Mouse (Mus musculus): ENCODE data around the gene Gstm2. TPM values are rescaled to one million over a fixed set of nuclear protein-coding genes. Genes with fewer than 3 reads are reported as not detected.
"Not testable (repeated sequence)": the region's sequence is repeated elsewhere in the genome, so short reads cannot be mapped to it uniquely, and the experiment has no call there.

Gstm2 gene
- polyA plus RNA-seq, 1 experiment from 2014 or later, result 18.5 TPM

DNA sequence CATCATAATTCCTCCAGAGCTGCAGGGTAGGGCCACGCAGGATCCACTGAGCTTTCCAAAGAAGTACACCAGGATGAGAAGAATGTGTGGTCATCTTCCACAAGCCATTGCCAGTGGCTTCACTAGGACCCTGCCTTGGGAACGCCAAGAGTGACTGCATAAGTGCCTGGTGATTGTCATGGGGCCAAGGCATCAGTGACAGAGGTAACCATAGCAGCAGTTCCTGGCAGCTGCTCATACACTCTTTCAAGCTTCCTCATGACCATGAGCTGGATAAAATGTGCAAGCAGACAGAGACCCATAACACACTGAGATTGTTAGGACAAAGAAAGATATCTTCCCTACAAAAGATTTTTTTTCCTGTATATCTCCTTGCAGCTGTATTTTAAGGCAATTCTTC lies 24.0 kb upstream of the Gstm2 start:
- 81% methylated on average over 2 of the region's 2 CpGs for WGBS
- DNase-seq (ENCODE audit: low spot score) (no peak), ATAC-seq (ENCODE audit: insufficient read depth, low FRiP score, low TSS enrichment) (no peak)
- Histone ChIP-seq H3K4me3 (ENCODE audit: low read depth, low read length) (no peak overlapping the region), H3K9ac (ENCODE audit: low read length) (no peak overlapping the region), H3K36me3 (ENCODE audit: control insufficient read depth, insufficient read depth, low read length) (no peaks in the 10 kb centered on the region), H3K27me3 (ENCODE audit: control insufficient read depth, insufficient read depth, low read length) (no peaks in the 10 kb centered on the region), H3K4me1 (ENCODE audit: control insufficient read depth, insufficient read depth, low read length) (no peaks in the 10 kb centered on the region), H3K27ac (ENCODE audit: low read depth, low read length) (no peak overlapping the region), H3K9me3 (ENCODE audit: control insufficient read depth, low read length) (no peaks in the 10 kb centered on the region), H3K4me2 (ENCODE audit: low read depth) (no peak overlapping the region)

- Histone ChIP-seq H3K9me3 (ENCODE audit: control insufficient read depth, low read length) (no peaks in the 10 kb centered on the region), H3K4me1 (ENCODE audit: control insufficient read depth, insufficient read depth, low read length) (no peaks in the 10 kb centered on the region), H3K9ac (ENCODE audit: low read length) (no peak overlapping the region), H3K36me3 (ENCODE audit: control insufficient read depth, insufficient read depth, low read length) (no peaks in the 10 kb centered on the region), H3K27me3 (ENCODE audit: control insufficient read depth, insufficient read depth, low read length) (no peaks in the 10 kb centered on the region), H3K27ac (ENCODE audit: low read depth, low read length) (no peak overlapping the region), H3K4me2 (ENCODE audit: low read depth) (no peak overlapping the region), H3K4me3 (ENCODE audit: low read depth, low read length) (no peak overlapping the region)
- DNase-seq (ENCODE audit: low spot score) (no peak), ATAC-seq (ENCODE audit: insufficient read depth, low FRiP score, low TSS enrichment) (no peak)
- 86% methylated on average over 8 of the region's 8 CpGs for WGBS
Measured at GRCm38 (mm10) chr3:108002021-108002420, 15.8 kb upstream of the Gstm2 start.

DNA sequence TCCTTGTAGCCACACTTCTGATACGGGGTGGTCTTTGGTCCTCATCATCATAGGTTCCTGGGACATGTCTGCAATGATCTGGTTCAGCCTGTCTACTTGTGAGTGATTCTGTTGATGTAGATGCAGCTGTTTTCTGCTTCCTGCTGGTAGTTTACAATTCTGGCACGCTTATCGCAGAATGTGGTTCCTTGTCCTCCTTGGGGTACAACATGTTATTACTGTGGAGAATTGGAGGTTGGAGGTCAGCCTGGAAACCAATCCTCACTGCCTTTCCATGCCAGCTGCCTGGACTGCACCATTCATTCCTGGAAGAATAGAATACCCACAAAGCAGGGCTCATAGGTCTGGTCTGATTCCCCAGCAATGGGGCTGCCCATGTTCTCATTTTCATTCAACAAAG lies 13.2 kb upstream of the Gstm2 start:
- Histone ChIP-seq H3K27me3 (ENCODE audit: control insufficient read depth, insufficient read depth, low read length) (no peaks in the 10 kb centered on the region), H3K27ac (ENCODE audit: low read depth, low read length) (no peak overlapping the region), H3K4me3 (ENCODE audit: low read depth, low read length) (no peak overlapping the region), H3K36me3 (ENCODE audit: control insufficient read depth, insufficient read depth, low read length) (no peaks in the 10 kb centered on the region), H3K9me3 (ENCODE audit: control insufficient read depth, low read length) (no peaks in the 10 kb centered on the region), H3K9ac (ENCODE audit: low read length) (no peak overlapping the region), H3K4me2 (ENCODE audit: low read depth) (no peak overlapping the region), H3K4me1 (ENCODE audit: control insufficient read depth, insufficient read depth, low read length) (no peaks in the 10 kb centered on the region)
- 86% methylated on average over 3 of the region's 3 CpGs for WGBS
- ATAC-seq (ENCODE audit: insufficient read depth, low FRiP score, low TSS enrichment) (no peak), DNase-seq (ENCODE audit: low spot score) (no peak)

GRCm38 (mm10) chr3:107998591-107998990 lies 12.3 kb upstream of the Gstm2 start:
- no peak overlapping the region for H3K27ac ChIP-seq (ENCODE audit: low read depth, low read length)
- H3K4me3 ChIP-seq (ENCODE audit: low read depth, low read length), result no peak overlapping the region
- H3K4me2 ChIP-seq (ENCODE audit: low read depth), result no peak overlapping the region
- H3K36me3 ChIP-seq (ENCODE audit: control insufficient read depth, insufficient read depth, low read length), result no peaks in the 10 kb centered on the region
- no peaks in the 10 kb centered on the region for H3K4me1 ChIP-seq (ENCODE audit: control insufficient read depth, insufficient read depth, low read length)
- no peak overlapping the region for H3K9ac ChIP-seq (ENCODE audit: low read length)
- no peak for DNase-seq (ENCODE audit: low spot score)
- WGBS, result 86% methylated on average over 3 of the region's 3 CpGs
- H3K9me3 ChIP-seq (ENCODE audit: control insufficient read depth, low read length), result no peaks in the 10 kb centered on the region
- no peak for ATAC-seq (ENCODE audit: insufficient read depth, low FRiP score, low TSS enrichment)
- H3K27me3 ChIP-seq (ENCODE audit: control insufficient read depth, insufficient read depth, low read length), result no peaks in the 10 kb centered on the region

- no peaks in the 10 kb centered on the region for H3K27me3 ChIP-seq (ENCODE audit: control insufficient read depth, insufficient read depth, low read length)
- DNase-seq (ENCODE audit: low spot score) (no peak), ATAC-seq (ENCODE audit: insufficient read depth, low FRiP score, low TSS enrichment) (no peak)
- H3K27ac ChIP-seq (ENCODE audit: low read depth, low read length), result no peak overlapping the region
- no peak overlapping the region for H3K4me2 ChIP-seq (ENCODE audit: low read depth)
- H3K36me3 ChIP-seq (ENCODE audit: control insufficient read depth, insufficient read depth, low read length), result no peaks in the 10 kb centered on the region
- no peak overlapping the region for H3K4me3 ChIP-seq (ENCODE audit: low read depth, low read length)
- WGBS, result 88% methylated on average over 4 of the region's 4 CpGs
- no peaks in the 10 kb centered on the region for H3K4me1 ChIP-seq (ENCODE audit: control insufficient read depth, insufficient read depth, low read length)
- no peak overlapping the region for H3K9ac ChIP-seq (ENCODE audit: low read length)
- H3K9me3 ChIP-seq (ENCODE audit: control insufficient read depth, low read length), result no peaks in the 10 kb centered on the region
Measured at GRCm38 (mm10) chr3:107996576-107996975, 10.3 kb upstream of the Gstm2 start.

DNA sequence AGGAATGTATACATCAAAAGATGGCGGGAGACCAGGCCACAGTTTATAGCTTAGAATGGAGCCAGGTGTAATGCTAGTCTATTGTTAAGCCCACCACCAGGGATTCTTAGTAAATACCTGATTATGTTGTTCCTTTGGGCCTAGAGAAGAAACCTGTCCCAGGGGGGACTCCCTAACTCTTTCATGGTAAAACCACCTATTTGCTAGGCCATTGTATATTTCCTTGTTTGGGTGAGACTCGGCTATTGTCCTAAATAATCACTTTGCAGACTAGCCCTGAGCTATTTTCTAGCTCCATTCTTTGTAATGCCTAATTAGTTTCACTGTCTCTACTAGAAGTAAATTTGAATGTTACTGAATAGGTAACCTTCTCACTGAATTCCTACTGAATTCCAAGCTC lies 9.7 kb upstream of the Gstm2 start:
- not testable (repeated sequence) for H3K27me3 ChIP-seq (ENCODE audit: control insufficient read depth, insufficient read depth, low read length); H3K4me1 ChIP-seq (ENCODE audit: control insufficient read depth, insufficient read depth, low read length); ATAC-seq (ENCODE audit: insufficient read depth, low FRiP score, low TSS enrichment); DNase-seq (ENCODE audit: low spot score); H3K4me2 ChIP-seq (ENCODE audit: low read depth); H3K9me3 ChIP-seq (ENCODE audit: control insufficient read depth, low read length); H3K9ac ChIP-seq (ENCODE audit: low read length); H3K4me3 ChIP-seq (ENCODE audit: low read depth, low read length); H3K36me3 ChIP-seq (ENCODE audit: control insufficient read depth, insufficient read depth, low read length); H3K27ac ChIP-seq (ENCODE audit: low read depth, low read length)
- WGBS, result 72% methylated on average over 2 of the region's 2 CpGs

GRCm38 (mm10) chr3:107985141-107985540 lies 1.1 kb downstream of the Gstm2 start:
- WGBS, result 94% methylated on average over 2 of the region's 2 CpGs
- ATAC-seq (ENCODE audit: insufficient read depth, low FRiP score, low TSS enrichment); H3K4me1 ChIP-seq (ENCODE audit: control insufficient read depth, insufficient read depth, low read length); H3K36me3 ChIP-seq (ENCODE audit: control insufficient read depth, insufficient read depth, low read length); H3K4me2 ChIP-seq (ENCODE audit: low read depth); H3K9ac ChIP-seq (ENCODE audit: low read length); H3K27me3 ChIP-seq (ENCODE audit: control insufficient read depth, insufficient read depth, low read length); H3K9me3 ChIP-seq (ENCODE audit: control insufficient read depth, low read length); H3K4me3 ChIP-seq (ENCODE audit: low read depth, low read length); H3K27ac ChIP-seq (ENCODE audit: low read depth, low read length); DNase-seq (ENCODE audit: low spot score): not testable (repeated sequence)

- no peak overlapping the region for H3K9ac ChIP-seq (ENCODE audit: low read length)
- WGBS, result 78% methylated on average over 5 of the region's 5 CpGs
- no peaks in the 10 kb centered on the region for H3K4me1 ChIP-seq (ENCODE audit: control insufficient read depth, insufficient read depth, low read length)
- H3K4me2 ChIP-seq (ENCODE audit: low read depth), result no peak overlapping the region
- ATAC-seq (ENCODE audit: insufficient read depth, low FRiP score, low TSS enrichment) (no peak), DNase-seq (ENCODE audit: low spot score) (no peak)
- H3K27ac ChIP-seq (ENCODE audit: low read depth, low read length), result no peak overlapping the region
- H3K4me3 ChIP-seq (ENCODE audit: low read depth, low read length), result no peak overlapping the region
- H3K27me3 ChIP-seq (ENCODE audit: control insufficient read depth, insufficient read depth, low read length), result no peaks in the 10 kb centered on the region
- H3K9me3 ChIP-seq (ENCODE audit: control insufficient read depth, low read length), result no peaks in the 10 kb centered on the region
- H3K36me3 ChIP-seq (ENCODE audit: control insufficient read depth, insufficient read depth, low read length), result no peaks in the 10 kb centered on the region
Measured at GRCm38 (mm10) chr3:107984471-107984870, 1.8 kb downstream of the Gstm2 start.

DNA sequence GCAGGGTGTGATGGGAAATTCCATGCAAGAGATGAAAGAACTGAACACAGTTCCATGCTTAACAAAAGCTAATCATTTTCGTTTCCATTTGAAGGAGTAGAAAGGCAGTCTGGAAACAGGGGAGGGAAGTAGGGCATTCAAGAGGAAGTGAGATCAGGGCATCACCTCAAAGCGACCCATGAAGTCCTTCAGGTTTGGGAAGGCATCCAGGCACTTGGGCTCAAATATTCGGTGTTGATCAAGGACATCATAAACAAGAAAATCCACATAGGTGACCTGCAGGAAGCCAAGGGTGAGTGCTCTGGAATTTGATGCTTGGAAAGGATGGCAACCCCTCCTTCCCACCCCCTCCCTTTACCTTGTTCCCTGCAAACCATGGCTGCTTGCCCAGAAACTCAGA lies 2.5 kb downstream of the Gstm2 start:
- no peaks in the 10 kb centered on the region for H3K36me3 ChIP-seq (ENCODE audit: control insufficient read depth, insufficient read depth, low read length)
- H3K27me3 ChIP-seq (ENCODE audit: control insufficient read depth, insufficient read depth, low read length), result no peaks in the 10 kb centered on the region
- H3K9ac ChIP-seq (ENCODE audit: low read length), result no peak overlapping the region
- no peak overlapping the region for H3K27ac ChIP-seq (ENCODE audit: low read depth, low read length)
- H3K4me2 ChIP-seq (ENCODE audit: low read depth), result no peak overlapping the region
- no peak overlapping the region for H3K4me3 ChIP-seq (ENCODE audit: low read depth, low read length)
- no peaks in the 10 kb centered on the region for H3K4me1 ChIP-seq (ENCODE audit: control insufficient read depth, insufficient read depth, low read length)
- ATAC-seq (ENCODE audit: insufficient read depth, low FRiP score, low TSS enrichment), result no peak
- 68% methylated on average over 3 of the region's 3 CpGs for WGBS
- DNase-seq (ENCODE audit: low spot score), result no peak
- no peaks in the 10 kb centered on the region for H3K9me3 ChIP-seq (ENCODE audit: control insufficient read depth, low read length)
